Mouse (Mus musculus) CH12.LX (cell line): ENCODE measurements around the gene Ginm1. TPM values are rescaled to one million over a fixed set of nuclear protein-coding genes. Genes with fewer than 3 reads are reported as not detected.
A peak's percentile ranks its signal among the peaks of the same experiment; 100 is the strongest.

Source experiments
- DNase-seq: peaks from one replicate; pipeline ENCODE4 v3.0.0-alpha.2; 2013; ENCODE audit errors: extremely low read depth
- H3K27ac ChIP-seq: 2 replicates; pipeline ENCODE4 v1.5.1; 2012; ENCODE audit warnings: low read depth, mild to moderate bottlenecking, control low read depth, moderate library complexity; ENCODE audit not compliant: insufficient read depth
- H3K27me3 ChIP-seq: replicated peaks from 2 replicates; pipeline ENCODE3; 2012; ENCODE audit warnings: inconsistent platforms
- H3K36me3 ChIP-seq, 2 experiments: replicated peaks in 1 of 2; 2 replicates each; pipeline versions ENCODE3 to v1.6.1; 2012; ENCODE audit warnings: inconsistent platforms in 1 of 2, low read length in 1 of 2, mild to moderate bottlenecking in 1 of 2, mixed read lengths in 1 of 2, moderate library complexity in 1 of 2; ENCODE audit not compliant: control insufficient read depth in 1 of 2, insufficient read depth in 1 of 2
- H3K4me1 ChIP-seq, 2 experiments: 2 replicates each; pipeline ENCODE4 v1.6.1; 2012; ENCODE audit warnings: inconsistent platforms in 1 of 2, moderate library complexity in 1 of 2; ENCODE audit not compliant: insufficient read depth in 2 of 2, control insufficient read depth in 1 of 2
- H3K4me2 ChIP-seq: 2 replicates; pipeline ENCODE4 v1.6.1; 2012; ENCODE audit warnings: low read depth, mild to moderate bottlenecking, control low read depth; ENCODE audit not compliant: poor library complexity, insufficient read depth, severe bottlenecking
- H3K4me3 ChIP-seq, 3 experiments: fragments of 150-350 bp in 1 of 3; sonication (generic) in 1 of 3; replicated peaks in 1 of 3; 2 replicates each; pipeline versions ENCODE3 to v1.5.1; 2011 to 2012; ENCODE audit warnings: low read depth in 2 of 3, low read length in 2 of 3, mild to moderate bottlenecking in 2 of 3, moderate library complexity in 2 of 3, control low read depth in 1 of 3, improper control_type of control experiment in 1 of 3, inconsistent platforms in 1 of 3, mixed read lengths in 1 of 3; ENCODE audit not compliant: poor library complexity in 1 of 3
- H3K79me2 ChIP-seq: replicated peaks from 2 replicates; pipeline ENCODE4 v1.6.1; 2012; ENCODE audit warnings: mild to moderate bottlenecking, moderate library complexity; ENCODE audit not compliant: control insufficient read depth, poor library complexity, insufficient read depth, severe bottlenecking; ENCODE audit errors: extremely low read depth
- H3K9ac ChIP-seq: 2 replicates; pipeline ENCODE4 v1.6.1; 2012; ENCODE audit warnings: low read depth, mild to moderate bottlenecking, control low read depth, moderate library complexity; ENCODE audit not compliant: insufficient read depth
- H3K9me3 ChIP-seq: replicated peaks from 2 replicates; pipeline ENCODE3; 2012; ENCODE audit warnings: low read length, inconsistent platforms, mixed read lengths
- BHLHE40 ChIP-seq: IDR thresholded peaks from 2 replicates; pipeline ENCODE4 v1.6.1; 2011; ENCODE audit warnings: mild to moderate bottlenecking, low read depth, low read length, improper control_type of control experiment
- ELF1 ChIP-seq: IDR thresholded peaks from 2 replicates; pipeline ENCODE4 v1.6.1; 2014; ENCODE audit warnings: low read depth, mild to moderate bottlenecking, inconsistent platforms, low read length, improper control_type of control experiment
- EP300 ChIP-seq: IDR thresholded peaks from 2 replicates; pipeline ENCODE4 v1.6.1; 2011; ENCODE audit warnings: low read length, improper control_type of control experiment
- HCFC1 ChIP-seq: IDR thresholded peaks from 2 replicates; pipeline ENCODE4 v1.6.1; 2012; ENCODE audit warnings: low read depth, mild to moderate bottlenecking, inconsistent platforms, low read length, improper control_type of control experiment
- MAZ ChIP-seq: IDR thresholded peaks from 2 replicates; pipeline ENCODE4 v1.6.1; 2012; ENCODE audit warnings: low read depth, mild to moderate bottlenecking, inconsistent platforms, low read length, improper control_type of control experiment, moderate library complexity
- MYC ChIP-seq: IDR thresholded peaks from 2 replicates; pipeline ENCODE4 v1.6.1; 2011; ENCODE audit warnings: low read depth, mild to moderate bottlenecking, improper control_type of control experiment, low read length
- NRF1 ChIP-seq: IDR thresholded peaks from 2 replicates; pipeline ENCODE4 v1.6.1; 2014; ENCODE audit warnings: low read depth, mild to moderate bottlenecking, inconsistent platforms, low read length, improper control_type of control experiment, moderate library complexity
- SIN3A ChIP-seq: IDR thresholded peaks from 2 replicates; pipeline ENCODE4 v1.6.1; 2012; ENCODE audit warnings: low read length, improper control_type of control experiment, inconsistent platforms
- SMC3 ChIP-seq: IDR thresholded peaks from 2 replicates; pipeline ENCODE4 v1.6.1; 2011; ENCODE audit warnings: low read depth, low read length, improper control_type of control experiment
- USF1 ChIP-seq: IDR thresholded peaks from 2 replicates; pipeline ENCODE4 v1.6.1; 2014; ENCODE audit warnings: low read depth, mild to moderate bottlenecking, inconsistent platforms, low read length, improper control_type of control experiment
- USF2 ChIP-seq: conservative IDR thresholded peaks from 2 replicates; pipeline ENCODE4 v1.6.1; 2011; ENCODE audit warnings: low read depth, low read length, improper control_type of control experiment
- ZC3H11A ChIP-seq: IDR thresholded peaks from 2 replicates; pipeline ENCODE4 v1.6.1; 2012; ENCODE audit warnings: low read depth, mild to moderate bottlenecking, inconsistent platforms, low read length, improper control_type of control experiment
- ZKSCAN1 ChIP-seq: IDR thresholded peaks from 2 replicates; pipeline ENCODE4 v1.6.1; 2012; ENCODE audit warnings: low read depth, inconsistent platforms, low read length, improper control_type of control experiment, borderline replicate concordance
- ZMIZ1 ChIP-seq: IDR thresholded peaks from 2 replicates; pipeline ENCODE4 v1.6.1; 2012; ENCODE audit warnings: low read depth, mild to moderate bottlenecking, inconsistent platforms, low read length, improper control_type of control experiment
- ZNF384 ChIP-seq: IDR thresholded peaks from 2 replicates; pipeline ENCODE4 v1.6.1; 2012; ENCODE audit warnings: low read depth, low read length, improper control_type of control experiment, inconsistent platforms
- dilution Hi-C: fragments of 300-500 bp; cut with MboI; formaldehyde crosslinking; loops from 2 replicates; pipeline ENCODE4 v1.14.3; 2020; ENCODE audit warnings: low sequenced_read_pairs; ENCODE audit not compliant: extremely low pct_unique_long_range_greater_than_20kb, extremely low pct_ligation_motif_present
- in situ Hi-C: fragments of 300-500 bp; cut with MboI; formaldehyde crosslinking; loops from 3 replicates; pipeline ENCODE4 v1.14.3; 2019; ENCODE audit warnings: low sequenced_read_pairs, low pct_ligation_motif_present, low pct_unique_long_range_greater_than_20kb, mixed read lengths
- polyA plus RNA-seq: library from polyadenylated mRNA; unstranded; fragments of >175 nt; gene quantifications from 2 replicates; pipeline ENCODE4 v1.2.1, GENCODE M21; 2012; ENCODE audit warnings: low read depth; ENCODE audit not compliant: insufficient read length
- total RNA-seq, 2 experiments: library from RNA; depleted of rRNA; stranded (reverse); fragments of 300-350 nt in 1 of 2; fragments of >200 nt in 1 of 2; gene quantifications; 2 replicates each; pipeline ENCODE4 v1.2.3; 2012 to 2014

The Ginm1 gene
- total and polyA plus RNA-seq, 3 experiments: 11.7 to 38.2 (median 22.5) TPM

DNA sequence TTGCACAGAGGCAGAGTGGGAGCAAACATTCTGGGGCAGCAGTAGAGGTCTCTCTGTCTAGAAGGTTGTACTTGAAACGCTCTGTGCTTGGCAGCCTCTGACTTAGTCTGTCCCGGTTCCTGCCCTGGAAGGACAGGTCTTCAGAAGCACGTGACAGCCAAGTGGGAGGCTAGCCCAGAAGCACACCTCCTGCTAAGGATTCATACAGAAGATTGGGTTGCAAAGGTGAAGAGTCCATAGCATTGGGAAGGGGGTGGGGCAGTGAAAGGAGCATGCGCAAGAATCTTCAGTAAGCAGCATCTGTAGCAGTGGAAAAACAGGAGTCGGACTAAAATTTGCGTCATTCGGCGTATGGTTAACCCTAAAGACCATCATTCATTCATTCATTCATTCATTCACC is 45.4 kb upstream of the Ginm1 start:
- Histone ChIP-seq H3K9ac (no peak overlapping the region), H3K36me3 (peaks cover 0 to 10% of the 10 kb centered on the region in 2 experiments), H3K4me3 (peak overlapping the region in 1 of 3 experiments; percentile 24), H3K79me2 (peaks cover 16% of the 10 kb centered on the region), H3K27ac (no peak overlapping the region), H3K4me2 (0 out of 2 replicates have a peak overlapping the region, but pooled peaks have one; percentile 11), H3K4me1 (peaks cover 30 to 70% of the 10 kb centered on the region in 2 experiments), H3K9me3 (no peaks in the 10 kb centered on the region), H3K27me3 (no peaks in the 10 kb centered on the region)
- TF ChIP-seq ZKSCAN1 (no peak), MAZ (no peak), SIN3A (no peak; the same call in 1 of the 2 replicates), USF1 (no peak), BHLHE40 (peak; percentile 52; the same call in 1 of the 2 replicates), NRF1 (peak; percentile 81), ELF1 (no peak), SMC3 (no peak), ZMIZ1 (no peak), USF2 (no peak)
- in situ Hi-C loops (loop anchor here (25.0 kb wide), 1 partner anchor 1124 kb away; no protein-coding TSS in a partner anchor), dilution Hi-C loops (no loop called here)
- no peak for DNase-seq

DNA sequence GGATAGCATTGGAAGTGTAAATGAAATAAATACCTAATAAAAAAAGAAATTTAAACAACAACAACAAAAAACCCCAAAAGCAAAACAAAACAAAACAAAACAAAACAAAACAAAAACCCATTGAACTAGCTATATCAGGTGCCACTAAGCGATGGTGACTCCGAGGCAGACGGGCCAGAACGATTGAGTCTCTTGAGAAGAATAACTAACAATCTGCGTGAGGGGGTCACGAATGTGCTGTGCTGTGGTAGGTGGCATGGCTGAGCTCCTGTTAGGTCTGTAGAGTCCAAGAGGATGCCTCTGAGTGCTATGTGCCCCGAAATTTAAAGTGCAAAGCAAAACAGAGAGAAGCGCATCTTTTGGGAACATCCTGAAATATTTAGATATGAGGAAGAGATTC is 44.8 kb upstream of the Ginm1 start:
- dilution Hi-C loops: no loop called here
- Histone ChIP-seq H3K4me2 (no peak overlapping the region), H3K79me2 (peaks cover 11% of the 10 kb centered on the region), H3K36me3 (peaks cover 0 to 5% of the 10 kb centered on the region in 2 experiments), H3K9me3 (no peaks in the 10 kb centered on the region), H3K4me3 (no peak overlapping the region), H3K27ac (no peak overlapping the region), H3K27me3 (no peaks in the 10 kb centered on the region), H3K9ac (no peak overlapping the region), H3K4me1 (peaks cover 35 to 70% of the 10 kb centered on the region in 2 experiments)
- TF ChIP-seq HCFC1: no peak
- no peak for TF ChIP-seq ZNF384
- TF ChIP-seq ZC3H11A: no peak
- no peak for TF ChIP-seq MYC
- no peak for TF ChIP-seq EP300
- DNase-seq: no peak
- in situ Hi-C loops: loop anchor here (25.0 kb wide), 1 partner anchor 1125 kb away; no protein-coding TSS in a partner anchor
